Mouse (Mus musculus) spleen, postnatal 14 days (tissue): Measurements from ENCODE around the gene Nudt8.
"Not testable (repeated sequence)": the region's sequence is repeated elsewhere in the genome, so short reads cannot be mapped to it uniquely, and the experiment has no call there.

Experiments used
- DNase-seq, 2 experiments: peaks; one replicate each; pipeline ENCODE4 v3.0.0; 2021 to 2022; ENCODE audit warnings: low spot score in 2 of 2

Gene Nudt8

GRCm38 (mm10) chr19:4000119-4000900, at the start of gene Nudt8, which contains the start of gene Gm49405:
TSS of gene Nudt8 (plus strand) at chr19:4000580.
TSS of gene Gm49405 (plus strand) at chr19:4000626.
- DNase-seq = peak; percentile 87 to 89

GRCm38 (mm10) chr19:3951461-3951860, 48.9 kb upstream of the Nudt8 start:
- DNase-seq = no peak

- no peak for DNase-seq
Measured at GRCm38 (mm10) chr19:3952099-3952498, 48.3 kb upstream of the Nudt8 start.

GRCm38 (mm10) chr19:3955033-3955432, 45.3 kb upstream of the Nudt8 start:
- no peak for DNase-seq

GRCm38 (mm10) chr19:3955804-3956203, 44.6 kb upstream of the Nudt8 start:
- DNase-seq = no peak

- DNase-seq = not testable (repeated sequence)
Measured at GRCm38 (mm10) chr19:3957296-3958036, 42.9 kb upstream of the Nudt8 start.

GRCm38 (mm10) chr19:3958470-3958869, 41.9 kb upstream of the Nudt8 start, which contains the start of gene Aldh3b3:
TSS of gene Aldh3b3 (plus strand) at chr19:3958645.
- no peak for DNase-seq

- DNase-seq = no peak
Measured at GRCm38 (mm10) chr19:3959030-3959429, 41.4 kb upstream of the Nudt8 start.

- DNase-seq = no peak
Measured at GRCm38 (mm10) chr19:3960211-3960610, 40.2 kb upstream of the Nudt8 start.

- DNase-seq = not testable (repeated sequence)
Measured at GRCm38 (mm10) chr19:3961805-3962204, 38.6 kb upstream of the Nudt8 start.

GRCm38 (mm10) chr19:3962469-3962868, 37.9 kb upstream of the Nudt8 start:
- no peak for DNase-seq

GRCm38 (mm10) chr19:3964030-3964429, 36.4 kb upstream of the Nudt8 start:
- no peak for DNase-seq

GRCm38 (mm10) chr19:3966330-3967075, 33.9 kb upstream of the Nudt8 start:
- no peak for DNase-seq

- no peak for DNase-seq
Measured at GRCm38 (mm10) chr19:3967258-3967657, 33.1 kb upstream of the Nudt8 start.

GRCm38 (mm10) chr19:3972229-3972628, 28.2 kb upstream of the Nudt8 start, which contains the start of gene Aldh3b2:
TSS of gene Aldh3b2 (plus strand) at chr19:3972328.
- DNase-seq = peak; percentile 15 to 16

- not testable (repeated sequence) for DNase-seq
Measured at GRCm38 (mm10) chr19:3974608-3975007, 25.8 kb upstream of the Nudt8 start.

GRCm38 (mm10) chr19:3975866-3976265, 24.5 kb upstream of the Nudt8 start:
- no peak for DNase-seq

GRCm38 (mm10) chr19:3980309-3980708, 20.1 kb upstream of the Nudt8 start:
- DNase-seq = peak; percentile 48 to 76

- DNase-seq = no peak
Measured at GRCm38 (mm10) chr19:3980917-3981316, 19.5 kb upstream of the Nudt8 start.

- DNase-seq = no peak
Measured at GRCm38 (mm10) chr19:3983527-3984200, 16.7 kb upstream of the Nudt8 start.

GRCm38 (mm10) chr19:3985261-3985681, 15.1 kb upstream of the Nudt8 start:
- no peak for DNase-seq
